ENCODE assay signal across 9 mouse cellular contexts in the genomic region with DNA sequence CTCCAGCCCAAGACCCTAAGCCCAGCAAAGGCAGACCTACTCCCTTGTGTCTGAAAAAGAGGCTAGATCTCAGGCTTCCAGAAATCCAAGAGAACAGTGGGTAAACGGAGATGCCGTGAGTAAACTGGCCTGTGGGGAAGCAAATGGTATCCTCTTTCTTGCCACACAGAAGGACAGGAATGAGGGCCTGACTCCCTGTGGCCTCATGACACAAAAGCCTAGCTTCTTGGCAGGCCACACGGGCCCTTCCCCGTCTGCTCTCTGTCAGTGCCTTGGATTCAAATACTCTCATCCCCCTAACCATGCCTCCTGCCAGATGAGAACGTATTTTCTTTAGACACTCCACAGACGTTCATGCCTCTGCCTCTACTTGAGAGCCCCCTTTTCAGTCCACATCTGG.
DNase-seq lines count a peak whose midpoint lies in the region; ATAC-seq and TF ChIP-seq lines count a peak whose summit lies in the region.
"Had no signal": no experiment of that assay in that cellular context is flagged by ENCODE, and none has a peak within 500 bp of the region (broad histone marks: within the 10 kb centered on the region; RNA-seq: fewer than 3 reads in every experiment).

No protein-coding gene starts in this region.

- intact Hi-C loops in gastrocnemius, postnatal 14 days (cut with DNase I; ENCODE audit: low total_unique reads), result no loop called here
- intact Hi-C loops in gastrocnemius, postnatal 36 days (cut with DNase I), result loop anchor here (5.0 kb wide), 1 partner anchor 77 kb away; no protein-coding TSS in a partner anchor
- intact Hi-C loops in gastrocnemius, adult 2 months (cut with DNase I), result loop anchor here (10.0 kb wide), 1 partner anchor 245 kb away; the partner anchor contains the start of gene Hunk

- no peak for ATAC-seq in midbrain, embryonic 11.5 days (ENCODE audit: low FRiP score)
- no peak for ATAC-seq in midbrain, embryonic 13.5 days
- no peak for ATAC-seq in stomach, postnatal 0 days (ENCODE audit: low FRiP score, low TSS enrichment)

- TF ChIP-seq CTCF in stomach, postnatal 0 days (IDR thresholded peaks at IDR 0.05; ENCODE audit: low read depth), result no peak
- TF ChIP-seq CTCF in gastrocnemius, adult 2 months (IDR thresholded peaks at IDR 0.05), result no peak

- TF ChIP-seq EP300 in stomach, postnatal 0 days (optimal IDR thresholded peaks at IDR 0.05), result no peak

- no peaks in the 10 kb centered on the region for H3K36me3 ChIP-seq in midbrain, embryonic 11.5 days (ENCODE audit: control insufficient read depth, insufficient read depth, low read length)
- no peaks in the 10 kb centered on the region for H3K36me3 ChIP-seq in midbrain, embryonic 13.5 days
- no peaks in the 10 kb centered on the region for H3K36me3 ChIP-seq in stomach, postnatal 0 days (ENCODE audit: control insufficient read depth, insufficient read depth, low read length)

- WGBS in midbrain, embryonic 11.5 days, result 34% methylated on average over 6 of the region's 6 CpGs
- WGBS in midbrain, embryonic 13.5 days, result 26% methylated on average over 6 of the region's 6 CpGs
- WGBS in stomach, postnatal 0 days, result 31% methylated on average over 6 of the region's 6 CpGs

- peak; percentile 38 for DNase-seq in gastrocnemius, postnatal 14 days
- DNase-seq in gastrocnemius, postnatal 36 days, result no peak
- DNase-seq in midbrain, embryonic 11.5 days (ENCODE audit: low spot score, missing footprints), result peak; percentile 86
- DNase-seq in heart, postnatal 4 days, result peak; percentile 33
- peak; percentile 11 for DNase-seq in stomach, postnatal 0 days (ENCODE audit: low spot score)
- no peak for DNase-seq in gastrocnemius, adult 2 months
- no peak for DNase-seq in adrenal gland, adult 18-20 months (ENCODE audit: low spot score in 2 of 2)
- DNase-seq: right cerebral cortex, postnatal 4 days had no signal

- H3K9ac ChIP-seq in midbrain, embryonic 11.5 days (ENCODE audit: low read length), result no peak overlapping the region
- no peak overlapping the region for H3K9ac ChIP-seq in midbrain, embryonic 13.5 days (replicated peaks)
- no peak overlapping the region for H3K9ac ChIP-seq in stomach, postnatal 0 days (ENCODE audit: low read length)

- no peak overlapping the region for H3K4me2 ChIP-seq in midbrain, embryonic 11.5 days
- no peak overlapping the region for H3K4me2 ChIP-seq in midbrain, embryonic 13.5 days (replicated peaks)
- H3K4me2 ChIP-seq in stomach, postnatal 0 days (replicated peaks; ENCODE audit: low read depth), result no peak overlapping the region

- H3K4me1 ChIP-seq in midbrain, embryonic 11.5 days (ENCODE audit: control insufficient read depth, insufficient read depth, low read length), result 0 out of 2 replicates have a peak, but pooled peaks cover 5% of the 10 kb centered on the region
- peaks cover 18% of the 10 kb centered on the region for H3K4me1 ChIP-seq in midbrain, embryonic 13.5 days (replicated peaks)
- H3K4me1 ChIP-seq in stomach, postnatal 0 days (replicated peaks; ENCODE audit: control insufficient read depth, insufficient read depth), result no peaks in the 10 kb centered on the region; the same call in none of the 2 replicates

- H3K4me3 ChIP-seq in midbrain, embryonic 11.5 days (ENCODE audit: low read depth, low read length), result no peak overlapping the region
- no peak overlapping the region for H3K4me3 ChIP-seq in midbrain, embryonic 13.5 days (replicated peaks)
- no peak overlapping the region for H3K4me3 ChIP-seq in stomach, postnatal 0 days (ENCODE audit: low read depth, low read length)
- no peak overlapping the region for H3K4me3 ChIP-seq in gastrocnemius, adult 2 months

- no peaks in the 10 kb centered on the region for H3K27me3 ChIP-seq in midbrain, embryonic 11.5 days (ENCODE audit: control insufficient read depth, insufficient read depth, low read length)
- no peaks in the 10 kb centered on the region for H3K27me3 ChIP-seq in midbrain, embryonic 13.5 days
- H3K27me3 ChIP-seq in stomach, postnatal 0 days (ENCODE audit: control insufficient read depth, insufficient read depth, low read length), result no peaks in the 10 kb centered on the region

- no peaks in the 10 kb centered on the region for H3K9me3 ChIP-seq in midbrain, embryonic 11.5 days (ENCODE audit: control insufficient read depth, low read length)
- H3K9me3 ChIP-seq in midbrain, embryonic 13.5 days, result peaks cover 3% of the 10 kb centered on the region; the same call in 1 of the 2 replicates
- H3K9me3 ChIP-seq in stomach, postnatal 0 days (ENCODE audit: control insufficient read depth, low read length), result no peaks in the 10 kb centered on the region

- H3K27ac ChIP-seq in midbrain, embryonic 11.5 days (ENCODE audit: low read depth, low read length), result no peak overlapping the region
- H3K27ac ChIP-seq in midbrain, embryonic 13.5 days, result no peak overlapping the region
- peak overlapping the region; percentile 75 for H3K27ac ChIP-seq in stomach, postnatal 0 days (replicated peaks)
- no peak overlapping the region for H3K27ac ChIP-seq in gastrocnemius, adult 2 months

Comparison
In these comparisons a context has a peak if more than half of its experiments do, and no peak if none do; other contexts are left out.
1. DNase-seq: peak in gastrocnemius, postnatal 14 days (single experiment), midbrain, embryonic 11.5 days (single experiment), heart, postnatal 4 days (single experiment) and stomach, postnatal 0 days (single experiment); none in gastrocnemius, postnatal 36 days (0 of 2), gastrocnemius, adult 2 months (single experiment) and adrenal gland, adult 18-20 months (0 of 2).